Mouse (Mus musculus) hindbrain, embryonic 12.5 days (tissue): ENCODE data around the gene Ptma. TPM values are rescaled to one million over a fixed set of nuclear protein-coding genes. Genes with fewer than 3 reads are reported as not detected.
"Not testable (repeated sequence)": the region's sequence is repeated elsewhere in the genome, so short reads cannot be mapped to it uniquely, and the experiment has no call there.

ENCODE experiments used
- ATAC-seq: fragments of 200-750 bp; cut with Nextera tagmentation; 2 replicates; pipeline ENCODE4 v1.8.0; 2017; ENCODE audit warnings: moderate TSS enrichment; ENCODE audit not compliant: low FRiP score
- H3K27ac ChIP-seq: fragments of 300-500 bp; sonication (generic); 2 replicates; pipeline ENCODE4 v1.5.1; 2016; ENCODE audit warnings: mild to moderate bottlenecking
- H3K27me3 ChIP-seq: fragments of 300-500 bp; sonication (generic); 2 replicates; pipeline ENCODE4 v1.6.1; 2016; ENCODE audit warnings: mild to moderate bottlenecking
- H3K36me3 ChIP-seq: fragments of 300-500 bp; sonication (generic); 2 replicates; pipeline ENCODE4 v1.6.1; 2016; ENCODE audit warnings: mild to moderate bottlenecking
- H3K4me1 ChIP-seq: fragments of 300-500 bp; sonication (generic); 2 replicates; pipeline ENCODE4 v1.6.1; 2016
- H3K4me2 ChIP-seq: fragments of 300-500 bp; sonication (generic); replicated peaks from 2 replicates; pipeline ENCODE4 v1.6.1; 2016; ENCODE audit warnings: mild to moderate bottlenecking
- H3K4me3 ChIP-seq: fragments of 300-500 bp; sonication (generic); 2 replicates; pipeline ENCODE4 v1.5.1; 2016; ENCODE audit warnings: mild to moderate bottlenecking
- H3K9ac ChIP-seq: fragments of 300-500 bp; sonication (generic); 2 replicates; pipeline ENCODE4 v1.6.1; 2016; ENCODE audit warnings: mild to moderate bottlenecking, moderate library complexity
- H3K9me3 ChIP-seq: fragments of 300-500 bp; sonication (generic); replicated peaks from 2 replicates; pipeline ENCODE4 v1.6.1; 2016; ENCODE audit warnings: mild to moderate bottlenecking
- WGBS: fragments of 180-500 bp; shearing (Covaris S2); methylation state at CpG from one replicate; pipeline ENCODE4 v1.1.7; 2016; 5-methylcytosine and 5-hydroxymethylcytosine counted together
- polyA plus RNA-seq: library from polyadenylated mRNA; unstranded; fragments of >200 nt; fragmentation: Nextera tagmentation; extraction: Ambion mirVana; gene quantifications from 2 replicates; pipeline ENCODE4 v1.2.1, GENCODE M21; 2016

Gene Ptma
- 2,735 and 2,863 TPM in 2 replicates for polyA plus RNA-seq

GRCm38 (mm10) chr1:86526116-86526788 is at the start of gene Ptma:
Ptma (plus strand) TSS chr1:86526726.
- Histone ChIP-seq H3K9ac (peak within 1 kb of the TSS; percentile 100), H3K27ac (peak within 1 kb of the TSS; percentile 100), H3K27me3 (no peaks in the 10 kb centered on the region), H3K36me3 (peaks cover 18% of the 10 kb centered on the region), H3K4me1 (peaks cover 36% of the 10 kb centered on the region), H3K4me2 (peak within 1 kb of the TSS; percentile 93), H3K4me3 (peak within 1 kb of the TSS; percentile 93), H3K9me3 (no peaks in the 10 kb centered on the region)
- 0% methylated on average over 51 of the region's 63 CpGs for WGBS
- peak; percentile 95 for ATAC-seq

DNA sequence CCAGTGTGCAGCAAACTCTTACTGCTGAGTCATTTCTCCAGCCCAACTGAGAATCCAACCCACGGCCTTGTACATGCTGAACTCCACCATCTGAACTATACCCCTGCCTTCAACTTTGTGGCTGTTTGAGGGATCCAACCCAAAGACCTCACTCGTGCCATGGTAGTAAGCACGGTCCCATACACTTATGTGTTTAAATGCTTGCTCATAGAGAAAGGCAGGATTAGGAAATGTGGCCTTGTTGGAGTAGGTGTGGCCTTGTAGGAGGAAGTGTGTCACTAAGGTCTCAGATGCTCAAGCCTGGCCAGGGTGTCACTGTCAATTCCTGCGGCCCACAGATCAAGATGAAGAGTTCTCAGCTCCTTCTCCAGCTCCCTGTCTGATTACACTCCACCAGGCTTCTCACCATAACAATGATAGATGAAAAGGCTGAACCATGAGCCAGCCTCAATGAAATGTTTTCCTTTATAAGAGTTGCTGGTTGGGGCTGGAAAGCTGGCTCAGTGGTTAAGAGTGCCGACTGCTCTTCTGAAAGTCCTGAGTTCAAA is 48.7 kb upstream of the Ptma start:
- H3K4me2 ChIP-seq = no peak overlapping the region
- ATAC-seq = no peak
- H3K27ac ChIP-seq = no peak overlapping the region
- no peak overlapping the region for H3K9ac ChIP-seq
- WGBS = 90% methylated on average over 5 of the region's 5 CpGs
- no peaks in the 10 kb centered on the region for H3K27me3 ChIP-seq
- peaks cover 6% of the 10 kb centered on the region; the same call in 1 of the 2 replicates for H3K4me1 ChIP-seq
- H3K9me3 ChIP-seq = no peaks in the 10 kb centered on the region
- H3K4me3 ChIP-seq = no peak overlapping the region
- no peaks in the 10 kb centered on the region for H3K36me3 ChIP-seq

GRCm38 (mm10) chr1:86479099-86479825 is 47.3 kb upstream of the Ptma start:
- H3K4me3 ChIP-seq = no peak overlapping the region
- 86% methylated on average over 8 of the region's 8 CpGs for WGBS
- ATAC-seq = no peak
- no peak overlapping the region for H3K9ac ChIP-seq
- no peak overlapping the region for H3K27ac ChIP-seq
- H3K27me3 ChIP-seq = no peaks in the 10 kb centered on the region
- H3K4me2 ChIP-seq = no peak overlapping the region
- no peaks in the 10 kb centered on the region for H3K36me3 ChIP-seq
- H3K9me3 ChIP-seq = no peaks in the 10 kb centered on the region
- 0 out of 2 replicates have a peak, but pooled peaks cover 5% of the 10 kb centered on the region for H3K4me1 ChIP-seq

DNA sequence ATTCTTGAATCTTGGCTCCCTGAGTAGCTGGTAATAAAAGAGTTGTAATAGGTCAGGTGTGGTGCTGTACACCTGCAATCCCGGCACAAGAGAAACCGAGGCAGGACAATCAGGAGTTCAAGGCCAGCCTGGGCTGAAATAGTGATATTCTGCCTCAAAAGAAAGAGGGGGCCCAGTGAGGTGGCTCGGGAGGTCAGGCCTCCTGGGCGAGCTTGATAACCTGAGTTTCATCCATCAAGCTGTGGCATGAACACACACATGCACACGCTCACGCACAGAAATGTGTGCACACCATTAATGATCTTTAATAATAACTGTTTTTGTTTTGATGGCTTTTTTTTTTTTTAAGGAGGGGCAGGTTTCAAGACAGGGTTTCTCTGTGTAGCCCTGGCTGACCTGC is 46.2 kb upstream of the Ptma start:
- Histone ChIP-seq H3K27me3 (no peaks in the 10 kb centered on the region), H3K9me3 (no peaks in the 10 kb centered on the region), H3K9ac (no peak overlapping the region), H3K4me1 (0 out of 2 replicates have a peak, but pooled peaks cover 5% of the 10 kb centered on the region), H3K4me2 (no peak overlapping the region), H3K27ac (no peak overlapping the region), H3K36me3 (no peaks in the 10 kb centered on the region), H3K4me3 (no peak overlapping the region)
- ATAC-seq = no peak
- 90% methylated on average over 6 of the region's 6 CpGs for WGBS

GRCm38 (mm10) chr1:86480735-86481447 is 45.6 kb upstream of the Ptma start:
- H3K4me3 ChIP-seq = no peak overlapping the region
- peak overlapping the region; percentile 25; the same call in 1 of the 2 replicates for H3K27ac ChIP-seq
- ATAC-seq = no peak
- H3K9me3 ChIP-seq = no peaks in the 10 kb centered on the region
- WGBS = 84% methylated on average over 8 of the region's 8 CpGs
- H3K27me3 ChIP-seq = no peaks in the 10 kb centered on the region
- H3K9ac ChIP-seq = no peak overlapping the region
- no peak overlapping the region for H3K4me2 ChIP-seq
- H3K4me1 ChIP-seq = 0 out of 2 replicates have a peak, but pooled peaks cover 5% of the 10 kb centered on the region
- no peaks in the 10 kb centered on the region for H3K36me3 ChIP-seq

DNA sequence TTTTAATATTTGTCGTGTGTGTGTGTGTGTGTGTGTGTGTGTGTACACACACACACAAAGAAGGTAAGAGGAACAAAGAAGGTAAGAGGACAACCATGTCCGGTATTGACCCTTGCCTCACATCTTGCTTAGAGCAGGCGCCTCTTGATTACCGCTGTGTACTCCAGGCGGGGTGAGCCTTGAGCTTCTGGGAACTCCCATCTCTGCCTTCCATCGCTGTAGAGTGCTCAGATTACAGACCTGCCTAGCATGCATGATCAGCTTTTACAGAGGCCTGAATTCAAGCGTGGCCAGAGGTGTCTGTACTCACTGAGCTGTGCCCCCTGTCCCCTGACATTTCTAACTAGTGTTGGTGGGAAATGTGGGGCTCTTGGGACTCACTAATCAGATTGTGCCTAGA is 45.1 kb upstream of the Ptma start:
- H3K9ac ChIP-seq = no peak overlapping the region
- H3K4me3 ChIP-seq = no peak overlapping the region
- no peaks in the 10 kb centered on the region for H3K9me3 ChIP-seq
- H3K27ac ChIP-seq = peak overlapping the region; percentile 25; the same call in 1 of the 2 replicates
- H3K4me1 ChIP-seq = 0 out of 2 replicates have a peak, but pooled peaks cover 5% of the 10 kb centered on the region
- no peak overlapping the region for H3K4me2 ChIP-seq
- 66% methylated on average over 7 of the region's 7 CpGs for WGBS
- ATAC-seq = peak; percentile 52; the same call in 1 of the 2 replicates
- no peaks in the 10 kb centered on the region for H3K27me3 ChIP-seq
- no peaks in the 10 kb centered on the region for H3K36me3 ChIP-seq

- no peak for ATAC-seq
- 87% methylated on average over 11 of the region's 11 CpGs for WGBS
Observed at GRCm38 (mm10) chr1:86482288-86482687, 44.2 kb upstream of the Ptma start.

GRCm38 (mm10) chr1:86482761-86483160 is 43.8 kb upstream of the Ptma start:
- ATAC-seq = no peak
- no peak overlapping the region for H3K4me3 ChIP-seq
- H3K27me3 ChIP-seq = no peaks in the 10 kb centered on the region
- no peaks in the 10 kb centered on the region for H3K36me3 ChIP-seq
- no peak overlapping the region for H3K4me2 ChIP-seq
- H3K4me1 ChIP-seq = 0 out of 2 replicates have a peak, but pooled peaks cover 5% of the 10 kb centered on the region
- 53% methylated on average over 1 of the region's 1 CpGs for WGBS
- H3K9me3 ChIP-seq = no peaks in the 10 kb centered on the region
- peak overlapping the region; percentile 23; the same call in 1 of the 2 replicates for H3K9ac ChIP-seq
- H3K27ac ChIP-seq = peak overlapping the region; percentile 23; the same call in 1 of the 2 replicates

More at GRCm38 (mm10) chr1:86482288-86482687, 44.2 kb upstream of the Ptma start:
- Histone ChIP-seq H3K27me3 (no peaks in the 10 kb centered on the region), H3K4me1 (0 out of 2 replicates have a peak, but pooled peaks cover 5% of the 10 kb centered on the region), H3K9me3 (no peaks in the 10 kb centered on the region), H3K4me2 (no peak overlapping the region), H3K36me3 (no peaks in the 10 kb centered on the region), H3K4me3 (no peak overlapping the region), H3K27ac (peak overlapping the region; percentile 23; the same call in 1 of the 2 replicates), H3K9ac (0 out of 2 replicates have a peak overlapping the region, but pooled peaks have one; percentile 23)

GRCm38 (mm10) chr1:86485346-86485745 is 41.2 kb upstream of the Ptma start:
- H3K9ac ChIP-seq = no peak overlapping the region
- no peaks in the 10 kb centered on the region for H3K27me3 ChIP-seq
- H3K9me3 ChIP-seq = no peaks in the 10 kb centered on the region
- WGBS = 97% methylated on average over 1 of the region's 1 CpGs
- no peaks in the 10 kb centered on the region for H3K36me3 ChIP-seq
- no peak overlapping the region for H3K4me2 ChIP-seq
- H3K4me3 ChIP-seq = no peak overlapping the region
- no peak overlapping the region for H3K27ac ChIP-seq
- H3K4me1 ChIP-seq = peaks cover 14% of the 10 kb centered on the region
- no peak for ATAC-seq

GRCm38 (mm10) chr1:86485858-86486257 is 40.7 kb upstream of the Ptma start:
- H3K4me2 ChIP-seq, H3K9me3 ChIP-seq, H3K4me3 ChIP-seq, H3K9ac ChIP-seq, H3K27me3 ChIP-seq, ATAC-seq, H3K27ac ChIP-seq, H3K36me3 ChIP-seq: not testable (repeated sequence)
- 98% methylated on average over 5 of the region's 6 CpGs for WGBS
- H3K4me1 ChIP-seq = peaks cover 14% of the 10 kb centered on the region

DNA sequence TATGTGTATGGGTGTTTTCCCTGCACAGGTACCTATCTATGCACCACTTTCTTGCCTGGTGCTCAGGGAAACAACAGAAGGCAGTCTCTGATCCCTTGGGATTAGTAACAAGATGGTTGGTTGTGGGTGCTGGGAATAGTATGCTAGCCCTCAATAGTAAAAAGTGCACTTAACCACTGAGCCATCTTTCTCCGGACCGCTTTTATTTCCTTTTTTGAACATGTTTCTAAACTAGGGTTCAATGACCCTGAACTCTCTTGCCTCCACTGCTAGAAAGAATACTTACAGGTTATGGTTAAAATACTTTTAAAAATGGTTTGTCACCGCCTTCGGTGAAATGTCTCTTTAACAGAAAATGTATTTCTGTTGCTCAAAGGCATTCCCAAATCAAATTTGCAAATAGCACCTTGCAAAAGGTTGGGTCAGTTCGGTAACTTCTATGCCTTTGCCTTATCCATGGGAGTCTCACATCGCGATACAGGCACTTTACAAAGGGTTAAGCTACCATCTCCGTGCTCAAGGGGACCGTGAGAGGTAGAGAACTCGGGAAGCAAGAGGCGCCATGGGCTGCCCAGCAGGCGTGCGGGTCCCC is 39.7 kb upstream of the Ptma start:
- H3K27ac ChIP-seq = peak overlapping the region; percentile 99
- H3K36me3 ChIP-seq = no peaks in the 10 kb centered on the region
- 10% methylated on average over 13 of the region's 13 CpGs for WGBS
- H3K4me1 ChIP-seq = peaks cover 20% of the 10 kb centered on the region
- peak overlapping the region; percentile 53 for H3K4me3 ChIP-seq
- H3K9ac ChIP-seq = peak overlapping the region; percentile 83
- H3K27me3 ChIP-seq = no peaks in the 10 kb centered on the region
- H3K4me2 ChIP-seq = peak overlapping the region; percentile 68
- H3K9me3 ChIP-seq = no peaks in the 10 kb centered on the region
- ATAC-seq = no peak; the same call in 1 of the 2 replicates
